Mouse (Mus musculus) c-Kit-positive CD71-positive TER-119-negative erythroid progenitor cells, embryonic 14.5 days (primary cell): ENCODE results near the gene Mrrf.
A peak's percentile ranks its signal among the peaks of the same experiment; 100 is the strongest.

ENCODE experiments used
- DNase-seq: peaks from one replicate; pipeline ENCODE4 v3.0.0-alpha.2; 2013; ENCODE audit warnings: low read depth

The Mrrf gene

DNA sequence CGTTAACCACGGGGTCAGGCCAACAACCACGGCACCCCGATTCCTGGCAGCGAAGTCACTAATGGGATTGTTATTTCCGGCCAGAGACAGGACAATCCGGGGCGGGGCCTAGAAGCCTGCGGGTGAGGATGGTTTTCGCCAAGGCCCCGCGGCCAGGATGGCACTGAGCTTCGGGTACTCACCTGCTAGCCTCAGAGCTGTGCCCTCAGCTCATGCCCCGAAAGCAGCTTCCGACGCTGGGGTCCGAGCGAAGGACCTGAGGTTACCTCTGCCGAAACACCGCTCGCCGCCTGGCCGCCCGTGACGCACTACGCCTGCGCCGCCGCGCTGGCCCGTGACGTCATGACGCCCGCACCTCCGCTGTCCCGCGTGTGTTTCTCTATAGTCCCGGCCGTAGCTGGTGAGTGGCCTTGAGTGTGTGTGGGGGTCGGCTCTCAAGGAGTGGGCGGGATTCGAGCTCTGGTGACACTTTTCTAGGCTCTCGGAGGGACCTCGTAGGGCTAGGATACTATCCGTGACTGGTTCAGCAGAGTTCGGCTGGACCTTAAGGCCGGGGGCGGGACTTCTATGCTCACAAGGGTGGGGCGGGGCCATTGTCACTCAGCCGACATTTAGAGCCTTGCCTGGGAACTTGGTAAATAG lies at the start of gene Mrrf, which contains the start of gene Rbm18:
Gene Mrrf, plus strand, starts transcription at position 90 of the 642 bp plus-strand sequence.
Gene Rbm18, minus strand, starts transcription at position 474 of the 642 bp plus-strand sequence.
- peak; percentile 81 for DNase-seq

DNA sequence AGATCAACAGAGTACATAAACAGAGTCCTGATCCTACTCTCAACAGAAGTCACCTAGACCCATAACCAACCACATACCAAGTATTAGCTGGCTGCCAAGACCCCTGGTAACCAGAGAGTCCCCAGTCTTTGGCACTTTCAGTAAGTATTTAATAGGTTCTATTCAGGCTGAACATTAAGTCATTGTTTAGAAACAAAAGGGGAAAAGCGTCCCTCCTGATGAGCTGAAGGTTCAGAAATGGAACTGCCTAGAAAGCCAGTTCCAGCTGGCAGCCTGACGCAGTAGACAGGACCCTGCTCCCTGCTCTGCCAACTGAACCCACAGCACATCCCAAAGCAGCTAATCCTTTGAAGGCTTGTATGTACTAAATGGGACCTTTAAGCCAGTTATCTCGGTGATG lies 47.0 kb upstream of the Mrrf start:
- DNase-seq: no peak

DNA sequence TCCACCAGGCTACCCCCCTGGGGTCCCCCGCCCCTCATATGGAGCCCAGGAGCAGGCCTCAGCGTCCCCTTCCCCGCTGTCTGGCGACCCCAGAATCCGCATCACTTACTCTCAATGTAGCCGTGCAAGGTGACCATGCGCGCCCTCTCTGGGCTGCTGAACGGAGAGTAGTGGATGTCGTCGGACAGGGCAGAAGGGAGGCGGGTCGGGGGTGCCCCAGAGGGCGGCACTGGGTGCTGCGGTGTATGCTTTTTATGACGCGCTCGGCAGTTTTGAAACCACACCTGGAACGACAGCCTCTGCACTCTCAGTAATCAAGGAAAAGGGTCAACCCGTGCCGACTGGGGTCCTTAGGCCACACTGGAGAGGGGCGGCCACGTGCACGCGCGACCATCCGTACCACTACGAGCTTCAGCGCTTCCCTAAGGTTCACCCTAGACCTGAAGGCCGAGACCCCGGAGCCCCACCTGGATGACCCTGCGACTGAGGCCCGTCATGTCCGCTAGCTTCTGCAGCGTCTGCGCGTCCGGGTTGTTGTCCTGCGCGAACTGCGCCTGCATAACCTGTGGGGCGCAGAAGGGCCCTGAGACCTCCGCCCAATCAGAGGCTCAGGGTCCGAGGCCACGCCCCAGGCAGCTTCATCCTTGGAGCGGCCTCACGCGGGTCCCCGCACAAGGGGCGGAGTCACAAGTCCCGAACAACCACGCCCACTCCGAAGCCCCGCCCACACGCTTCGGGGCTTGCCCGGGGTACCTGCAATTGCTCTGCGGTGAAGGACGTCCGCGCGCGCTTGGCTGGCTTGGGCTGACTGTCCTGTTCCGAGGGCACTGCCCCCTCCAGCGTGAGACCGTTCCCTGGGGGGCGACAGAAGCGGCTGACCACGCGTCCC lies 45.1 kb upstream of the Mrrf start:
- DNase-seq: peak; percentile 68

DNA sequence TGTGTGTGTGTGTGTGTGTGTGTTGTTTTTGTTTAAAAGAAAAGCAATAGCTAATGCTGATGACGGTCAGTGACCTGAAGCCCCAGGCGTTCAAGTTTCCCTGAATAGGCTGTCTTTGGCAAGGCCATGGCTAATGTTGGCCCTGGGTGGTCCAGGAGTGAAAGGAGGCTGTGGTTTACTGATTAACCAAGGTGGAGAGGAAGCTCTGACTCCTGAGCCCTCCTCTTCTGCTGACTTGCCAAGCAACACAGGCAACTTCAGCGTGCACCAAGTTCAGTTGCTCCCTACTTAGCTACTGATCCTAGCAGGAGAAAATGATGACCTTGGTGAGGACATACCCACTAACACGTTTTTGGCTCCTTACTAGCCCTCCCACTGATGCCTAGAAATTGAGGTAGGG lies 43.4 kb upstream of the Mrrf start:
- no peak for DNase-seq

DNA sequence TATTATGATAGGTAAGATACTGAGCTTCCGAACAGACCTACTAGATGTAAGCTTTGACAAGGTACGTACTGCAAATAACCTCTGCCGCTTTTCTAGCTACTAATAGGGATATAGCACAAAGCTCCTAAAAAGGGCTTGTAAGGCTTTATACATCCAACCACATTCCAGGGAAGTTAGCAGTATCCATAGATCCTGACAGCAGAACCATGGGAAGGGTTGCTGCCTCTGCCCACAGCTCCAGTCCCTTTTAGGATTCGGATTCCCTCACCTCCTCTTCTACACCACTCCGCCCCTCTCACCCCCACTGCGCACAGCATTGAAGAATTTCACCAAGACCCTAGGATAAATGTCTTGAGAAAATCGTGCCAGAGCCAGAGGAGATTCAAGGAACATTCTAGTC lies 42.9 kb upstream of the Mrrf start:
- DNase-seq: no peak

DNA sequence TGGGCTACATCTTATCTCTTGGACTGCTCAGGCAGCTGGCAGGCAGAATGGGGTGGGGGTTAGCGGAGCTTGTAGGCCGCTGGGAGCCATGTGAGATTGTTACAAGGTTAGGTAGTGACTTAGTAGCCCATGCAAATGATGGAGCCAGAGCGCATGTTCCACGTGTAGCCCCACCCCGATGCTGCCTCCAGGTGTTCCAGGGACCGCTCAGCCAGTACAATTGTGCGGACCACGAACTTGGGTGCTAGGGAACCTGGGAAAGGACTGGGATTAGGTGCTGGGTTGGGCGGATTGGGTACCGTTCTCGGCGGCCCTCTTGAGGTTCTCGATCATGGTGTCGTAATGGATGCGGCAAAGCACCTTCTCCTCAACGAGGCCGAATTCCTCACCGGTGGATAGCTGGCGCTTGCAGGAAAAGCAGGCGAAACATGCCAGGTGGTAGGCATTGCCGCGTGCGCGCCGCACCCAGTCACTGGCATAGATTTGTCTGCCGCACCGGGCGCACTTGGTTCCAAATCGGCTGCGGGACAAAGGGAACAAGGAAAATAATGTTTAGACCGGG lies 42.2 kb upstream of the Mrrf start:
- DNase-seq: no peak

DNA sequence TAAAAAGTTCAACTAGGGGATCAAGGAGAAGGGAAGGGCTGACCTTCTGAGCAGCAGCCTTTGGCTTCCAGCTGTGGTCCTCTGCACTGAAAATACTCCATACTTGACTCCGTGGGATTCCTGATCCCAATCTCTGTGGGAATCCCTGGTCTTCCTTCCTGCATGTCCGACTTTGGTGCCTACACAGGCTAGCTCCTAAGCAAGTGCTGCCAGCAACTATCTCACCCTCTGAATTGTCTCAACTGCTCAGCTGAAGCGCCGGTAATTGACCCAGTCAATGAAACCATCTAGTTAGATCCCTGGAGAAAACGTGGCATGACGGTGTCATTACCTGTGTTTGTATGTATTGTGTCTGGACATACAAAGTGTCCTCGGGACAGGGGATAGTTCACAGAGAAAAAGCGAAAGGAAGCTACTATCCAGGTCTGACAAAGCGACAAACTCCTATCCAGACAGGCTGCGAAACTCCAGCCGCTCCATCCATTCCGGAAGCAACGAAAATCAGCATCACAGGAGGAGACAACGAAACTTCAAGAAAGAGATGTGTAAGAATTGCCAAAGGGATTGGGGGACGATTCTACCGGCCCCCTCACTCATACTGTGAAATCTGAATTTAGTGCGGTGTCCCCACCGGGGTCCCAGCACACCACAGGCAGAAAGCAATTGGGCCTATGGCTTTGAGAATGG lies 38.9 kb upstream of the Mrrf start:
- DNase-seq: no peak

DNA sequence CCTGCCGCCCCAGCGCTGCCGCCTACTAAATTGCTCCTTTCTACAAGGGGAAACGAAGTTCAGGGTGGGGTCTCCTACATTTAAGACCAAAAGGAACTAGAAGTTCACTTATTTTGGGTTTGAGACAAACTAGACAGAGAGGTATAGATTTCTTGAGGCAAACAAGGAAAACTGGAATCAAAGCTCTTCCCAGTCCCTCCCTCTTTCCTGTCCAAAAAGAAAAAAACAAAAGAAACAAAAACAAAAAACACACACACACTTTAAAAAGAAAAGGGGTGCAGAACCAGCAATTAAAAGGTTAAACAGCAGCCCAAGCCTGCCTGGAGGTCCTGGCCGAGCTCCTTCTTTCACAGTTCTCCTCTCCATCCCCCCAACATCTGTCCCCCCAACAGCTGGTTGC lies 38.2 kb upstream of the Mrrf start:
- DNase-seq: no peak

DNA sequence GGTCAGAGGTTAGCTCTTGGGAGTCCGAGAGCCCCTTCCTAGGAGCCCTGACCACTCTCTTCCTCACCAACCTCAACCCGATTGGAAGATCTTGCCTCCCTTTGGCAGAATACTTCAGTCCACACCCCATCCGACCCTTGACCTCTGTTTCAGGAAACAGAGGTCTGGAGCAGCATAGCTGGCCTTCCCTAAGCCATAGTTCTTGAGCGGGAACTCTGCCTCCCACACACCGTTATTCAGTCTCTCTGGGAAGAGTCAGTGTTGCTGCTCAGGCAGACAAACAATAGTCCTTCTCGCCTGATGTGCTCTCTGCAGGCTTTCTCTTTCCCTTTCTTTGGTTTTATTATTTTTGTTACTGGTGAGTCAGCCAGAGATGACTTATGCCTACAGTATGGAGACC lies 36.5 kb upstream of the Mrrf start:
- no peak for DNase-seq

DNA sequence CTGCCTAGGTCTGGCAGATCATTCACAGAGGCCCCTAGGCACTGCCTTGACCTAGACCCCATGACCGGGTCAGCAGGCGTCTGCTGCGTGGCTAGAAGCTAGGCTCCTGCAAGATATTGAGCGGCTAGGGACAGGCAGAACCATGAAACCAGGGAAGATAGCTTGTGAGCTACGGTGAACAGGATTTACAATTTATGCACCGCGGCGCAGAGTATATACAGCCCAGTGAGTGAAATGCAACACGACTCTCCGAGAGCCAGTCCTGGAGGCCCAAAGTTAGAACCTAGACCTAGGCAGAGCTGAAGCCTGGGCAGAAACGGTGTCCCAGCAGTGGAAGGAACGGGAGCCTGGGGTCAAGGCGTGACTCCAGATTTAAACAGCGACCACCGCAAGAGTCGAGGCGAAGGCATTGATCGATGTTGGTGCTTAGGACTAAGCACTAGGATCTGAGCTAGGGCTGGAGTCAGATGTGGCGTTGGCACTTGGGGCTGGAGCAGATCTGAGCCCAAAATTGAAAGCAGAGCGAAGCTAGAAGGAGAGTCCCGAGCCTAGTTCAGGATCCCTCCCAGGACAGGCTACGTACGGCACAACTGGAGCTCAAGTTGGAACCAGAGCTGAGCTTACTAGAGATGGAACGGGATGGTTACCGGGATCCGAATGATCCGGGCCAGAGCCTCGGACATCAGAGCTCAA lies 34.2 kb upstream of the Mrrf start:
- no peak for DNase-seq

DNA sequence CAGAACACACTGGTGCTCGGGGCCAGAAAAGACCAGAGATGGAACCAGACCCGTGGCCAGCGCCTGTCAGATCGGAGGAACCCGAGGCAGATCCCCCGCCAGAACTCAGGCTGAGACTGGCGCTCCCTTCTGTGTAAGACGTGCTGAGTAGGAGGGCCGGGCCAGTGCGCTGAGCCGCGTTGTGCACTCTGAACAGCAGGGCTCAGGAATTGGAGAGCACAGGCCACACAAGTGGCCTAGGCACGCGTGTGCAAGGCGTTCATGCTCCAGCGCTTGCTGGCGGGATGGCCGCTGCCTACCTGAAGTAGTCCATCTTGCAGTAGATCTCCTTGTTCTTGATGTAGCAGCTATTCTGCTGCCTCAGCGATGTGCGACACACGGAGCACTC lies 33.6 kb upstream of the Mrrf start:
- no peak for DNase-seq

DNA sequence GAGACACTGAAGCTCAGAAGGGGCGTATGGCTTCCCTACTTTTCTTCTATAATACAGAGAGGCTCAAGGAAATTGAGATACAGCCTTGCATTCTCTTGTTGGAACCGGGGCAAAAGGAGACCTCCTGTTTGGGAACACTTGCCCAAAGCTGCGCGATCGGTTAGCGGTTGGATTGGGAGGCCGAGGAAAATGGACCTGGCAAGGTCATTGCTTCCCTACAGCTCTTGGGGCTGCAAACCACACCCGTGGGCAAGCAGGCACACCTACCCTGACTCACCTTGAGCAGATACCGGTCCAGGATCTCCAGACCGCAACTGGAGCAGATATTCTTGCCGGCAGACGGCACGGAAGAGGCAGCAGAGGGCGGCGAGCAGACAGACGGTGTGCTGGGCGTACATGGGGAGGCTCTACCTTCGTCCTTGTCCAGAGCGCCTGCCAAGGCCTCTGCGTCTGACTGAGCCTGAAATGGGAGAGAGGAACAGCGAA lies 33.1 kb upstream of the Mrrf start:
- DNase-seq: no peak

DNA sequence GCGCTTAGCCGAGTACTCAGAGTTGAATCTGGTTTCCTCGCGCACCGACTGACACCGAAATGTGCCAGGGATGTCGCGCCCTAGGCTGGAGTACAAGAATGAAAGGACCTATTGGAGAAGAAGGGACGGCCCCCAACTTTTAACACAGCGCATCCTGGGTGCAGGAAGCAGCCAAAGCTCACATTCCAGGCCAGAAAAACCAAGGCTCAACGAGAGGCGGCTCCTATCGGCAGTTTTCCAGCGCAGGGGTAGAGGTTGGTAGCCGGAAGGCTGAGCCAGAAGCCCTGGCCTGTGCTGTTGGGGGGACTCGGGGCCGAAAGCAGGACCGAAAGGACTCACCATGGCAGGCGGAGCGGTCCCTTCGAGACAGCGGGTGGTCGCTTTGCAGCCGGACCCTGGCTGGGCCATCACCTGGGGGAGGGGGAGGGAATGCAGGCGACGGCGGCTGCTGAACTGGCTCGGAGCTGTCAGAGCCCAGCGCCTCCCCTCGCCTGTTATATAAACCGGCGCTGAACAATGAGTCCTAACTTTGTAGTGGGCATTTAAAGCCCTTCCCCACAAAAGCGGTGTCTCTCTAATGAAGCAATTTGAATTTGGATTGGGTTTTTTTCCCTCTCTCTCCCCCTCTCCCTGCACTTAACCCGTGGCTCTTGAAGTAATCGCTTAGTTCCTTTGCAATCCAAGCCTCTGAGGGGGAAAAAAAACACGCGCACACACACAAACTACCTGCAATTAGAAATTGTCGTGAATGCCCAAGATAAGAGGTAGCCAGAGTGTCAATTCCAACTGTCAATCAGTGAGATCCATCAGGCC lies 32.4 kb upstream of the Mrrf start:
- DNase-seq: no peak

DNA sequence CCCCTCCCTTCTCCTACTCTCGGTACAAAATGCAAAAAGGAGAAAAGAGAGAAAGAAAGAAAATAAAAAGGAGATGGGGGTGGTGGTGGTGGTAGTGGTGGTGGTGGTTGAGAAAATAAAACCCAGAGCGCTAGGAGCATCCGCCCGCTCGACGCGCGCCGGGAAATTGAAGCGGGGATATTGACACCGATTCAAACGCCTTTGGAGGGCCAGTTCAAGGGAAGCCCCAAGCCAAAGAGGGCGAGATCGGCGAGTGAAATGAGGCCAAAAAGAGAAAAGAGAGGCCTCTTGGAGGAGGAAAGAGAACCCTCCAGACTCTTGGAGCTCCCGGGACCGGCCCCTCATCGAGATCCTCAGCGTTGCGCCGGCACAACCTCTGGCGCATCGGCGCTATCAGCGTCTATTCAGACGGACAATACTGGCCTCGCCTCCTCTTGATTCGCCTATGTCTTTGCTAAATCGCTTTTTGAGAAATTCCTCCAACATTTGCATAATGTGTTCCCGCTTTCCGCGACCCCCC lies 31.7 kb upstream of the Mrrf start:
- DNase-seq: no peak

DNA sequence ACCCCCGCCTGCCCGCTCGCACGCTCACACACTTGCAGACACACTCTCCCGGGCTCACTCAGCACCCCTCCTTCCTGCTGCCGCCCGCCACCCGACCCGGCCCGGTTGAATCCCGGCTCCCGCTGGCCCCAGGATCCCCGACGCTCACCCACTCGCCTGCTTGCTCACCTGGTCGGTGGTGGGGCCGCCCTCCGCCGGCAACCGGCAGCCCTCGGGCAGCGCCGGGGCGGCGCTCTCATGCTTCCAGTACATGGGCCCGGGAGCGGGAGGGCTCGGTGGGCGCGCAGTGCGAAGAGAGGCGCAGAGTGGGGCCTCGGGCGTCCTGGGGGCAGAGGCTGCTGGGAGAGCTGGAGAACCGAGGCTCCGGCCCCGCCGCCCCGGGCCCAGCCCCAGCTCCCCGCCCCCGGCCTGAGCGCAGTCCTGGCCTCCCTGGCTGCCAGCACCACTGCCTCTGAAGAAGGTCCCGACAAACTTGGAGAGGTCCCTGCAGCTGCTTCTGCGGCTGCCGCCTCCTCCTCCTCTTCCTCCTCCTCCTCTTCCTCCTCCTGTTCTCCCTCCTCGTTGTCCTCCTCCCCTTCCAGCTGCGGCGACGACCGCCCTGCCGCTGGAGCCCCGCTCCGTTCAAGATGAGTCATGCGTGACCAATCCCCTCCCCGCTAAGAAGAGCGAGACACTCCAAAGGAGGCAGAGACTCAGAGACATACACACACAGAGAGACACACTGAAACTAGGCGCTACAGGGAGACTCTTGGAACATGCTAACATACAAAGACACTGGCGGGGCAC lies 31.0 kb upstream of the Mrrf start, which contains the start of gene Lhx6:
Gene Lhx6, minus strand, starts transcription at position 453 of the 786 bp plus-strand sequence.
- no peak for DNase-seq

DNA sequence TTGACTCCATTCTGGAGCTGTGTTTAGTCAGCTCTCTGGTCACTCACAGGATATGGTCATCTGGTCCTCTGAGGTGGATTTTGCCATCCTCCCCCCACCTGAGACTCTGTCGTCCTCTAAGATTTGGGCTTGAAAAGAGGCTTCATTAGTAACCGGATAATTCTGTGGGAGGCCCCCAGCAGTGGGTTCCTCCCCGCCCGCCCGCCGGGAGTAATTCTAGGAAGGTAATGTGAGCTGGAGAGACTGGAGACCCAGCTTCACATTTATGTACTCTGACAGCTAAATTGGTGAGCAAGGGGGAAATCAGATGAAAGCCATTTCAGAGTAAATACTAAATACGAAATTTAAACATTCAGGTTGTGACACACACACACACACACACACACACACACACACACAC lies 27.6 kb upstream of the Mrrf start:
- no peak for DNase-seq

DNA sequence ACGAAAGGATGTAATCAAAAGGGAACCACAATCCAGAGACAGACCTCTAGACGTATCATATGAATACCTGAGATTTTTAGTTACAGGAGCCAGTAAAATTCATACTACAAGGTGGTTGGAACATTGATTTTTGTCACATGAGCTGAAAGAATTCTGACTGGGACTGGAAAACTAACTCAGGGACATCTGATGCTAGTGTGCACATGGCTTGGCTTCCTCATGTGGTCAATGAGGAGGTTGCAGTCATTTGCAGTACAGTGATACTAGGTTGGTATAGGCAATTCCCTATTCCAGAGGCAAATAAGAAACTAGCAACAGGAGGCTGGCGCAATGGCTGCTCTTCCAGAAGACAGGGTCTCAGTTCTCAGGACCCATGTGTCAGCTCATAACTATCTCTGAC lies 23.6 kb upstream of the Mrrf start:
- no peak for DNase-seq

DNA sequence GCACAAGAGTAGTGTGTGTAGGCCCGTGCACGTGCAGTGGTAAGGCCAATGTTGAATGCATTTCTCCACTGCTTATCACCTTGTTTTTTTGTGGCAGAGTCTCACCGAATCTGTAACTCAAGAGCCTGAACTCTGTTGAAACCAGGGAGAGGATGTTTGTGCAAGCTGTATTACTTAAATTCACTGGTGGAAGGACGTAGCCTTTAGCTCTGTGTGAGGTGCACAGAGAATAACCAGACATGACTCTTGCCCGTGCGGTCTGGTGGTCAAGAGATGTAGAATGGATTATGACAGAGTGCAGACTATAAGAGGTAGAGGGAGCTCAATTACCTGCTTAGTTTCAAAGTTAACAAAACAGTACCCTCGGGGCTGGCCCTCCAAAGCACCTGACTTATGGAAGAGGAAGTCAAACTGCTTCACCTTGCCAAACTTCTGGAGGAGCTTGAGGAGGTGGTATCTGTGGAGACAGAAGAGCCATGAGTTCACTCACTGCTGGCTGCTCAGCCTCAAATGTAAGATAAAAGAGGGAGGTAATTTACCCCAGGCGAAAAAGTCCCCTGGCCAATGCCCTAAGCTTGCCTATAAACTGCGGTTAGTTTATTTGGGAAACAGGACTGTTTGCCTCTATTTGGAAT lies 9.3 kb upstream of the Mrrf start:
- DNase-seq: no peak

DNA sequence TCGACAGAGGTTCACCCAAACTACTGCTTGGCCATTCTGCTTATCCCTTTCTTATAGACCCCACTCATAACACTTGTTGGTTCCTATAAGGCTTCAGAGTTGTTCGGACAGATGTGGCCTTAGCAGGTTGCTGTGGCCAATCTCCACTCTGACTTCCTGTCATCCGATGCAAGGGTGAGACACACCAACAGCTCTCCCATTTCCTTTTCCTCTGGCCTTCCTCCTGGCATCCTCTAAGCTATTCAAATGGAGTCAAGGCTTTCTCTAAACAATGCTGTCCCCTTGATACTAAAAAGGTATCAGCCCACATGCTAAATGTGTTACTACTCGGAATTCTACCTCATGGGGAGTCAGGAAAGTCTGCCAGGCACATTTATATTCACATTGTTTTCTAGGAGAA lies 8.2 kb upstream of the Mrrf start:
- DNase-seq: no peak
